In genomic region chr13:67399183-67399903, GRCm38 (mm10) we compare ENCODE assay signal across 8 mouse cellular contexts. TPM values are rescaled to one million over a fixed set of nuclear protein-coding genes. Genes with fewer than 3 reads are reported as not detected.
DNase-seq lines count a peak whose midpoint lies in the region; ATAC-seq lines count a peak whose summit lies in the region.
"Not testable (repeated sequence)": the region's sequence is repeated elsewhere in the genome, so short reads cannot be mapped to it uniquely, and the experiment has no call there.

Gene Zfp429, minus strand, starts transcription at chr13:67399819.

- intact Hi-C loops in gastrocnemius, postnatal 14 days (cut with DNase I; ENCODE audit: low total_unique reads) = not testable (repeated sequence)

- DNase-seq in adrenal gland, adult (ENCODE audit: inconsistent age in 2 of 2, low spot score in 1 of 2) = peak; percentile 75 to 92
- peak; percentile 81 for DNase-seq in embryo, embryonic 11 days
- DNase-seq in gastrocnemius, postnatal 14 days = peak; percentile 65
- DNase-seq in left cerebral cortex, adult 8-10 months (ENCODE audit: low spot score in 2 of 2) = peak; percentile 42 to 60
- peak; percentile 69 to 82 for DNase-seq in right cerebral cortex, adult 2 months (ENCODE audit: low spot score in 2 of 2)
- DNase-seq in urinary bladder, adult 2 months (ENCODE audit: low spot score) = peak; percentile 43

- ATAC-seq in inflammation-experienced regulatory T-cells, adult 6 months = peak; percentile 99
- peak; percentile 94 for ATAC-seq in megakaryocyte, adult 5-6 weeks (ENCODE audit: poor library complexity, severe bottlenecking)

RNA-seq across cellular contexts. Expression of gene Zfp429, which starts in this region (rescaled TPM):
- 1 to 10 TPM in 1 of 2 experiments, under 1 TPM in 1; 0.64 to 1.8 TPM for total RNA-seq in gastrocnemius, postnatal 14 days (2021)
- 10 to 100 TPM; 24.1 to 28.1 (median 25.8) TPM for polyA plus RNA-seq in inflammation-experienced regulatory T-cells, adult 6 months (2017; shearing (Covaris generic))
- 1 to 10 TPM; 1.8 to 4.4 (median 3.7) TPM for total RNA-seq in left cerebral cortex, adult 8-10 months (2022)
- 18.0 and 18.4 TPM in 2 replicates for total RNA-seq in megakaryocyte, adult 5-6 weeks (2015)
- total RNA-seq in megakaryocyte, adult 5-6 weeks (2017) = 13.0 and 14.7 TPM in 2 replicates
- 7.6 and 8.3 TPM in 2 replicates for polyA plus RNA-seq in urinary bladder, adult 2 months (2012; rRNA removed)

Comparison
In these comparisons a context has a peak if more than half of its experiments do, and no peak if none do; other contexts are left out.
1. Peak in every context shown above with its lines: DNase-seq and ATAC-seq.